Mouse (Mus musculus) C2C12 (cell line): ENCODE data around the gene Kxd1. TPM values are rescaled to one million over a fixed set of nuclear protein-coding genes. Genes with fewer than 3 reads are reported as not detected.

Source experiments
- H3K27me3 ChIP-seq: one replicate; pipeline ENCODE4 v1.6.1; 2011; ENCODE audit not compliant: control insufficient read depth, insufficient read depth, insufficient read length
- H3K36me3 ChIP-seq: one replicate; pipeline ENCODE4 v1.6.1; 2011; ENCODE audit not compliant: control insufficient read depth, insufficient read depth
- H3K4me3 ChIP-seq: one replicate; pipeline ENCODE4 v1.5.1; 2011; ENCODE audit warnings: mild to moderate bottlenecking, control low read depth; ENCODE audit not compliant: poor library complexity, insufficient read depth, severe bottlenecking
- H3K79me2 ChIP-seq: one replicate; pipeline ENCODE4 v1.6.1; 2011; ENCODE audit not compliant: control insufficient read depth, insufficient read depth
- H3K79me3 ChIP-seq: one replicate; pipeline ENCODE4 v1.6.1; 2011; ENCODE audit warnings: low read depth, control low read depth
- H3ac ChIP-seq: one replicate; pipeline ENCODE3; 2011; ENCODE audit warnings: low read depth; ENCODE audit not compliant: control insufficient read depth, insufficient read length
- CEBPB ChIP-seq: IDR thresholded peaks from one replicate; pipeline ENCODE4 v1.6.1; 2011; ENCODE audit warnings: low read depth, mild to moderate bottlenecking, control low read depth, moderate library complexity
- CTCF ChIP-seq: IDR thresholded peaks from one replicate; pipeline ENCODE4 v1.5.1; 2011; ENCODE audit not compliant: control insufficient read depth, insufficient read depth, insufficient read length
- FOSL1 ChIP-seq: IDR thresholded peaks from one replicate; pipeline ENCODE4 v1.8.0; 2011; ENCODE audit warnings: mild to moderate bottlenecking, low read length; ENCODE audit not compliant: poor library complexity, insufficient read depth, severe bottlenecking
- MAX ChIP-seq: IDR thresholded peaks from one replicate; pipeline ENCODE4 v1.6.1; 2011; ENCODE audit warnings: mild to moderate bottlenecking, control low read depth
- MYOD1 ChIP-seq: IDR thresholded peaks from one replicate; pipeline ENCODE4 v1.6.1; 2011; ENCODE audit warnings: low read depth; ENCODE audit not compliant: control insufficient read depth, insufficient read length
- MYOG ChIP-seq: IDR thresholded peaks from one replicate; pipeline ENCODE4 v1.6.1; 2011; ENCODE audit not compliant: control insufficient read depth, insufficient read length; ENCODE audit errors: extremely low read depth
- USF1 ChIP-seq: IDR thresholded peaks from one replicate; pipeline ENCODE4 v1.6.1; 2011; ENCODE audit warnings: low read depth, mild to moderate bottlenecking, control low read depth, moderate library complexity
- polyA plus RNA-seq: library from polyadenylated mRNA; unstranded; fragments of >200 nt; fragmentation: generic; extraction: Trizol; gene quantifications from one replicate; pipeline ENCODE4 v1.2.1, GENCODE M21; 2012; ENCODE audit warnings: missing spikeins

Kxd1 gene
- polyA plus RNA-seq, 1 experiment = 47.5 TPM

DNA sequence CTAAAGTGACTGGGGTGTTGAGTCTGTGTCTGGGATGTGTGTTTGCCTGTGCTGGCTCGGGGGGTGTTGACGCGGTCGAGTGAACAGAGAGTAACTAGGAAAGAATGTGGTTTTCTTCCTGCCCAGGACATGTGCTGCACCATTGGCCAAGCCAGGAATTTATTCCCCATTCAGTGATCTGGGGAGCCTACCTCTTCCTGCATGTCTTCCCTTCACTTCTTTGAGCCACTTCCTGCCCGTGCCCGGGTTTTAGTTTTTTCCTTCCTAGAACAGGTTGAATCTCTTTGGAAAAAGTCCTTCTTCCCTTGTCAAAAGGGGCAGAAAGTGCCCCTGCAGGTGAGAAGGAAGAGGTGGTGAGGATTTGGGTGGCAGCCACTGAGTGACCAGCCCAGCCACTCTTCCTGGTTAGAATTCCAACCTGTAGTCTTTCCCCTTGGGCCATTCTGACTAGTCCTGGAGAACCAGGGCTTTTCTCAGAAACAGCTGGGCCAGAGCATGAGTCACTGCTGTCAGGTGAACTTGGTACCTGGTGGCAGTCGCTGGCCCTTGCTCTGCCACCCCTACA, 12.8 kb upstream of the Kxd1 start:
- no peak for TF ChIP-seq USF1
- peak; percentile 77 for TF ChIP-seq MAX
- Histone ChIP-seq H3K79me3 (peaks cover 50% of the 10 kb centered on the region), H3K79me2 (peaks cover 61% of the 10 kb centered on the region), H3K27me3 (no peaks in the 10 kb centered on the region), H3K4me3 (peak overlapping the region; percentile 98), H3K36me3 (peaks cover 13% of the 10 kb centered on the region), H3ac (peak overlapping the region; percentile 81)

DNA sequence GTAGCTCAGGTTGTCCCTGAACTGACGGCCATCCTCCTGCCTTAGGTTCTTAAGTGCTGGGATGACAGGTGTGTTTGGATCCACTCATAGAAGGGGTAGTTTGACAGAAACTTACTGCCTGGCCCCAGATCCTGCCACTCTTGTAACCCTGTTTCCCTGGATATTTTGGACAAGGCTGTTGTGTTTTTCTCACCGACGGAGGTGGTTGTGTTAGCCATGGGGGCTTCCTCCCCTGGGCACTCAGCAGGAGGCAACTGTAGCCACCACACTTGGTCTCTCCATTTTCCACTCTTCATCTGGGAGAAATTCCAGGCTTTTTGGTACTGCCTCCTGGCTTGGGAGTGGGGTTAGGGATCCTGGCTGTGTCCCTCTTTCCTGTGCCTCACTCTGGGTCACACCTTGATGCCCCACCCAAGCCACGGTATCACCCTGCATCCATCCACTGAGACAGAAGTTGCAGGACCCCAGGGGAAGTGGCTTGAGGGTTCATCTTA, 12.3 kb upstream of the Kxd1 start:
- peaks cover 56% of the 10 kb centered on the region for H3K79me2 ChIP-seq
- no peaks in the 10 kb centered on the region for H3K27me3 ChIP-seq
- H3K4me3 ChIP-seq = peak overlapping the region; percentile 98
- peak overlapping the region; percentile 81 for H3ac ChIP-seq
- H3K36me3 ChIP-seq = peaks cover 18% of the 10 kb centered on the region
- TF ChIP-seq MYOD1 (no peak), FOSL1 (no peak), CTCF (no peak), USF1 (no peak), MAX (no peak), CEBPB (no peak), MYOG (no peak)
- peaks cover 45% of the 10 kb centered on the region for H3K79me3 ChIP-seq

- Histone ChIP-seq H3K79me2 (peaks cover 48% of the 10 kb centered on the region), H3K36me3 (peaks cover 21% of the 10 kb centered on the region), H3K79me3 (peaks cover 40% of the 10 kb centered on the region), H3ac (peak within 1 kb of the TSS; percentile 81), H3K27me3 (no peaks in the 10 kb centered on the region), H3K4me3 (peak within 1 kb of the TSS; percentile 98)
- TF ChIP-seq CTCF (no peak), MAX (peak; percentile 17), MYOG (no peak), CEBPB (no peak), FOSL1 (no peak)
These were observed 11.5 kb upstream of the Kxd1 start, which contains the start of gene Ell for GRCm38 (mm10) chr8:70539077-70539813. Gene Ell, plus strand, starts transcription at chr8:70539457.

- Histone ChIP-seq H3K36me3 (peaks cover 26% of the 10 kb centered on the region), H3ac (peak overlapping the region; percentile 66), H3K79me2 (peaks cover 42% of the 10 kb centered on the region), H3K79me3 (peaks cover 36% of the 10 kb centered on the region), H3K27me3 (no peaks in the 10 kb centered on the region), H3K4me3 (peak overlapping the region; percentile 98)
- no peak for TF ChIP-seq CEBPB
- TF ChIP-seq CTCF = no peak
- no peak for TF ChIP-seq USF1
- no peak for TF ChIP-seq MYOD1
- no peak for TF ChIP-seq MAX
- TF ChIP-seq FOSL1 = no peak
- TF ChIP-seq MYOG = no peak
These were observed 10.9 kb upstream of the Kxd1 start for GRCm38 (mm10) chr8:70538633-70539076.

- peak overlapping the region; percentile 98 for H3K4me3 ChIP-seq
- H3K36me3 ChIP-seq = peaks cover 27% of the 10 kb centered on the region
- H3K27me3 ChIP-seq = no peaks in the 10 kb centered on the region
- TF ChIP-seq MYOD1 = no peak
- no peak for TF ChIP-seq USF1
- TF ChIP-seq CEBPB = no peak
- no peak for TF ChIP-seq MAX
- no peak for TF ChIP-seq CTCF
- TF ChIP-seq FOSL1 = no peak
- TF ChIP-seq MYOG = no peak
- peaks cover 37% of the 10 kb centered on the region for H3K79me2 ChIP-seq
- H3K79me3 ChIP-seq = peaks cover 31% of the 10 kb centered on the region
- H3ac ChIP-seq = peak overlapping the region; percentile 62
These were observed 10.3 kb upstream of the Kxd1 start for GRCm38 (mm10) chr8:70538024-70538579.
